Mouse (Mus musculus): Measurements from ENCODE around the gene Tmem14a.

DNA sequence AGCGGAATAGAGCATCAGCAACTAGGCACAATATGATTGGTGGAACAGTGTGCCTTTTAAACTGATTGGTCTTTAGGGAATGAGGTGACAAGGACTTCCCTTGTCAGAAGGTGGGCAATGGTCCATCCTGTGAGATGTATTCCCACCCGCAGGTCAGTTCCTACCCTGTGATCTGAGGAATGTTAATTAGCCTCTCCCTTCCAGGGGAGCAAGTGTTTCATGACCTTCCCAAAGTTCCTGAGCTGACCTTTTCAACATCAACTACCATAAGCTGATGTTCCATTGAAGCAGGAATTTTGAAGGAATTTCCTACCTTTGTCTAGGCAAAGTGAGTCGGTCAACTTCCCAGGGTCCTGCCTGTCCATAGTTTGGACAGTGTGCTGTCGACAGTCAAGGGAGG, 35.5 kb downstream of the Tmem14a start:
- TF ChIP-seq CTCF (conservative IDR thresholded peaks at IDR 0.05 in 1 of 2, IDR thresholded peaks at IDR 0.05 in 1 of 2; ENCODE audit: low read depth in 2 of 2, low read length in 2 of 2) (no peak), TCF12 (IDR thresholded peaks at IDR 0.05; ENCODE audit: low read depth, low read length) (no peak), UBTF (IDR thresholded peaks at IDR 0.05; ENCODE audit: low read depth, low read length) (no peak), JUND (conservative IDR thresholded peaks at IDR 0.05; ENCODE audit: low read depth, low read length) (no peak), NELFE (IDR thresholded peaks at IDR 0.05; ENCODE audit: low read depth, low read length) (no peak), POLR2A (IDR thresholded peaks at IDR 0.05; ENCODE audit: low read depth, low read length) (no peak)

All from CH12.LX (cell line).